Mouse (Mus musculus): ENCODE data around the gene Rarb. TPM values are rescaled to one million over a fixed set of nuclear protein-coding genes. Genes with fewer than 3 reads are reported as not detected.
A peak's percentile ranks its signal among the peaks of the same experiment; 100 is the strongest.
"Not testable (repeated sequence)": the region's sequence is repeated elsewhere in the genome, so short reads cannot be mapped to it uniquely, and the experiment has no call there.

The Rarb gene
- total RNA-seq (2021), result 12.7 and 18.3 TPM in 2 replicates
- long read RNA-seq, transcript Rarb-201 (8 exons, 3,108 nt), result major isoform, 23 of 33 reads
- long read RNA-seq, partial matches to known transcripts, result 1 of 33 reads
- long read RNA-seq, other reads (novel, unspliced or antisense), result 9 of 33 reads

DNA sequence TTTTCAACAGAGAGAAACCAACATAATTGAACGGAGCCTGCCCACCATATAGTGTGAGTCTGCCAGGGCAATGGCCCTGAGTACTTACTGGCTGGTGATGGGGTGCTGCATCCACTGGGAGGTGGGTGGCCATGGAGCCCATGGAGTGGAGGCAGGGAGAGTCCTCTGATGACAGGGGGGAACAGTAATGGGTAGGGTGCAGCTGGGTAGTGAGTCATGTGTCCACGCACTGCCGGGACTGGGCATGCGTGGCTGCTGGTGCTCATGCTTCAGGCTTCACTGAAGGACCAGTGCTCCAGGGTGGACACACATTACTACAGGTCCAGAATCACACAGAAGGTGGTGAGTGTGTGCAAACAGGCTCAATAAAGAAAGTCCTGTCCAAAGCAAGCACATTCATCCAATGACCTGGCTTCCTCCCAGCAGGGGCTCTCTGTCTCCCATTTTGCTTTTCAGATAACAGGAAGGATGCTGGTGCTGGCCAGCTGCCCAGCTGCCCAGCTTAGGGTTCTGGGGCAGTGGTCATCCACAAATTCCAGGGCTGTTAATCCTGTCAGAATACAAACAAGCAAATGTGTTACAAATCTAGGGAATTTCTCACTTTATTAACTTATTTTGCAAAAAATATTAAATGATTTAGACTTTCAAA is at the start of gene Rarb:
Rarb (minus strand) TSS at position 555 of the 649 bp plus-strand sequence.
- DNase-seq, result peak; percentile 9

DNA sequence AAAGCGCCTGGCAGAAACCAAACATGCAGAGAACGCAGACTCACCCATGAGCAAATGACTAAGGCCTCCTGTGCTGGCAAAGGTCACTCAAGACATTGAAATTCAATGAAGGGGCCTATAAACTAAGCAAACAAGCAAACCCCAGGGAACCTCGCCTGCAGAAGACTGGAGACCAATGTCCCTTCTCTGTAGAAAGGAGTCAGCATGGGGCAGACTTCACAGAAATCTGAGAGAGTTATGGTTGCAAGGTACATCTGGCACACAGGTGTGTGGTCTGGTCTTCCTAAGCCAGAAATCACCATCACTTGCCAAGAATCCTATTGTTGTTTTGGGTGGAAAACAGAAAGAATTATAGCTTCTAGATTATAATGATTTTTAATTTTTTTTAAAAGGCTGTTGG is 23.1 kb upstream of the Rarb start:
- no peak for DNase-seq

GRCm38 (mm10) chr14:16841597-16841989 is 22.6 kb upstream of the Rarb start:
- DNase-seq, result no peak

DNA sequence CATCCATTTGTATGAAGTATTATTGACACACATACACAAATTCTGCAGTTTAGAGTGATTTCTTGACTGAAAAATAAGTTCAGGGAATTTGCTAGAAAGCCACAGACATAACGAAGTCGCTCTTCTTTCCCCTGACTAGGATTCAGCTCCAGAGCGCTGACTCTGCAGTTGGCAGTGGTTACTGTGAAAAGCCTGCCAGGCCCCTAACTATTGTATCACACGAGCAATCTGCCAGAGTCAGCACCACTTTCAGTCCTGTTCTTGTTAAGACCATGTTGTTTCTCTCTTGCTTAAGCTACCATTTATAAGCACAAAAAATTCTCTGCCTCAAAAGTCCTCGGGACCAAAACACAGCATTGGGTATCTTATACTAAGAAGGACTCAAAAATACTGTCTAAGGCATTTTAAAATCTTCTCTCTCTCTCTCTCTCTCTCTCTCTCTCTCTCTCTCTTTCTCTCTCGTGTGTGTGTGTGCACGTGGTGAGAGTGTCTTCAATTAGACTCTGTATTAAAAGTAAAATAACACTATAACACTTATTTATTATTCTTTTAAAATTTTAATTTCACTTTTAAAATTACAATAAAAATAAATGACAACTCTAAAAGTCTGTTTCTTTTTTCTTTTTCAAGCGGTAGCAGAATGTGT is 22.1 kb upstream of the Rarb start:
- peak; percentile 28 for DNase-seq

GRCm38 (mm10) chr14:16840135-16840534 is 21.2 kb upstream of the Rarb start:
- DNase-seq, result no peak

GRCm38 (mm10) chr14:16815096-16815741 is 3.7 kb downstream of the Rarb start:
- DNase-seq, result no peak

GRCm38 (mm10) chr14:16806155-16806554 is 12.8 kb downstream of the Rarb start:
- DNase-seq, result no peak

GRCm38 (mm10) chr14:16790161-16790560 is 28.8 kb downstream of the Rarb start:
- no peak for DNase-seq

- no peak for DNase-seq
Observed at GRCm38 (mm10) chr14:16781942-16782541, 36.9 kb downstream of the Rarb start.

- DNase-seq, result no peak
Observed at GRCm38 (mm10) chr14:16776723-16777381, 42.1 kb downstream of the Rarb start.

DNA sequence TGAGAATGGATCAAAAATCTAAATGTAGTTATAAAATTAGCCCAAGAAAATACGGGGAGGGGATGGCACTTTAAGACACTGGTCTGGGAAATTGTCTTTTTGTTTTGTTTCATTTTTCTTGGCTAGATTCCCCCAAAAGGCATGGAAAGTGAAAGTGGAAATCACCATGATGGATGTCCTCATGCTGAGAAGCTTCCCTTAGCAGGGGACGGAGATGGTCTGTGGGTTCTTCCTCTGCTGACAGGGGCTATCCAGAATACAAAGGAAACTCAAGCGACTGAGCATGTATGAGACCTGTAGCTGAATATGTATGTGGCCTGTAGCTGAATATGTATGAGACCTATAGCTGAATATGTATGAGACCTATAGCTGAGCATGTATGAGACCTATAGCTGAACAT is 46.0 kb downstream of the Rarb start:
- DNase-seq, result no peak

- no peak for DNase-seq
Observed at GRCm38 (mm10) chr14:16765891-16766290, 53.1 kb downstream of the Rarb start.

DNA sequence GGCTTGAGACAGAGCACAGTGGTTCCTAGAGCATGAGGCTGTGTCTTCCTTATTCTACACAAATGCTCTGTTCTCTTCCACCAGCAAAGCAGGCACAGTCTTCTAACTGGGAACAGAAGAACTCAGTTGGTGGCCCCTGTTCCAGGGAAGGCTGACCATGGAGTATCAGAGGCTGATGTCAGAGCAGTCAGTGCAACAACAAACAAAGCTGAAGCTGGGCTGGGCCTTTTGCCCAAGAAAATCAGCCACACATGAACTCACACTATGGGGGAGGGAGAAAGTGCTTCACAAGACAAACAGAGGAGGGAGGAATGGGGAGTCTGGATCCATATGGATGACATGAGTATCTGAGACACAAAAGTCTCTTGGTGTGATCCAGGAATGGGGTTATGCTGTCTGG is 56.2 kb downstream of the Rarb start:
- DNase-seq, result no peak

DNA sequence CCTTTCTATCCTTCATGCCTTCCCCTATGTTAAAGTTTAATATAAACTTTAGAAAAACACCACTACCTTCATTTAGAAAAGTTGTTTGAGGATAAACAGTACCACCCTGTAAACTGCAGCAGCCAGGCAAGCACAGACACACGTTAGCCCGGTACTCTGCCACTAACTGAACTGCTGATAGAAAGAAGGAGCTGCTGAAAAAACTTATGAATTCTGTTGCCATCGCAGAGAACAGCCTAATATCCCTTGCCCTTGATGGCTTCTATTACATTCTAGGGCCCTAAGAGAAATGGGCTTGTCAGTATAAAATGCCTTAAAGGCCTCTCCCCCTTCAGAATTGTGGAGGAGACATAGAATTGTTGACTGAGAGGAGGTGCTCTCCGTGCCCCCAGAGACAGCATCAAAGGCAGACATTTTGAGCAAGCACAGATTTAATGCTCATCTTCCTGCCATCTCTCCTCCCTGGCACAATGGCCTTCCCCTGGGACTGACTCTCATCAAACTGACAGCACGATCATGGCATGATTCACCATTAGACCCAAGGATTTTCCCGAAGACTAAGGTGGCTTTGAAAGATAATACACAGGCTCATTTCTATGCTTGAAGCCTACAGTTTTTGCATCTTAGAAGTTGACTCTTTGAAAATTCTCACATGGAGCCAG is 60.1 kb downstream of the Rarb start:
- no peak for DNase-seq

GRCm38 (mm10) chr14:16755601-16756000 is 63.4 kb downstream of the Rarb start:
- DNase-seq, result not testable (repeated sequence)

DNA sequence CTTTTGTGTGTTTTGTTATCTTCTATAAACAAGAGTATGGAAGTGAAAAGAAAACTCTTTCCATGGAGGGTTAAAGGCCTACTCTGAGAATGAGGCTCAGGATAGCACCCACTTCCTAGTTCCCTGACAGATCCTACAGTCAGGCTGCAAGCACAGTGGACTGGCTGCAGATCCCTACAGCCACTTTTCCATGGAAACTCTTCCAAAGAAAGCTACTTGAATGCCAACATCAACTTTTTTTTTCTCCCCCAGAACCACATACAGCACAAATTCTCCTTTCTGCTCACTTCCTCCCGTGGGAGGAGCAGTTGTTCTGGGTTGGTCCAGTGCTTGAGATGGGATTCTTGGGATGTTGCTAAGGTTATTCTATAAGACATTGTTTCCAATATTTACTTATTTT is 66.3 kb downstream of the Rarb start:
- no peak for DNase-seq

- no peak for DNase-seq
Observed at GRCm38 (mm10) chr14:16746982-16747578, 71.9 kb downstream of the Rarb start.

DNA sequence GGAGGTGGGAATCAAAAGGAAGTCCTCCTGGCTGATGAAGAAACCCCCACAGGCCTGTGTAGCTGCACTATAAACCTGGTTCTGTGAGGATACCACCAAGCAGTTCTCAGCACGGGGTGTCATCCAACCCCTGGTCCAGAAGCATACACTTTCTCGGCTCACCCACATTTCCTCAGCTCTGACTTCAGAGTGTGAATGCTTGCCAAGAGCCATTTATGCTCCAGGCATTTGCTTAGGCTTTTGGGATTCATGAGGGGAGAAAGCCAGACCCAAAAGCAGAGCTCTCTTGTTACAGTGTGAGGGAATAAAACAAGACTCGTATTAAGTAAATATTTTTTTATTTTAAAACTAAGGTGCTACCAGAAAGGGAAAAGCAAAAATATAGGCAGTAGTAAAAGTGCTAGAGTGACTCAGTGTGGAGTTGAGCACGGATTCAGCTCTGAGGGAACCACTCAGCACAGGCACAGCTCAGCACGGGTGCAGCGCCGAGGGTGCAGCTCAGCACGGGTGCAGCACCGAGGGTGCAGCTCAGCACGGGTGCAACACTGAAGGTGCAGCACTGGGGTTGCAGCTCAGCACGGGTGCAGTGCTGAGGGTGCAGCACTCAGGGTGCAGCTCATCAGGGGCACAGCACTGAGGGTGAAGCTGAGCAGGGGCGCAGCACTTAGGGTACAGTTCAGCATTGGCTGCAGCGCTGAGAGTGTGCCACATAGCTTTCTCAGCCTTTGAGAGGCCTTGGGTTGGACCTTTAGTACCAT is 77.8 kb downstream of the Rarb start:
- DNase-seq, result no peak

GRCm38 (mm10) chr14:16738538-16738937 is 80.4 kb downstream of the Rarb start:
- DNase-seq, result no peak

DNA sequence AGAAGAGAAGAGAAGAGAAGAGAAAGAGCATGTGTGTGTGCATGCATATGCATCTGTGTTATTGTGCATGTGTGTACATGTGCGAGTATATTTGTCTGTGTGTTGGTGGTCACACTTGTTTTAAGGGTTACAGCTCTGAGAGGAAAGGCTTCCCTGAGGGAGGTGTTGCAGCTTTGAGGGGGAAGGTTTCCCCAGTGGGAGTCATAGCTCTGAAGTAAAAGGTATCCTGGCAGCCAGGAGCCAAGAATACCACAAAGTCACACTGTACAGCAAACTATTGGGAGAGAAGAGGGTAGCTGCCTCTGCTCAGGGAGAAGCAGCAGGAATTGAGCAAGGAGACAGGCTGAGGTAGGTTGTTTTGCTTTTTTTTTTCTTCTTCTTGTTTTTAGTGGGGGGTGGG is 81.2 kb downstream of the Rarb start:
- DNase-seq, result no peak
